Mouse (Mus musculus) embryonic fibroblast, embryonic 13.5 days (primary cell): Measurements from ENCODE around the gene Ipo4.
A peak's percentile ranks its signal among the peaks of the same experiment; 100 is the strongest.

ENCODE experiments used
- CTCF ChIP-seq: IDR thresholded peaks from 2 replicates; pipeline ENCODE4 v1.5.1; 2011; ENCODE audit warnings: mild to moderate bottlenecking, control low read depth, low read length, moderate library complexity, borderline replicate concordance; ENCODE audit not compliant: insufficient read depth
- POLR2A ChIP-seq: IDR thresholded peaks from 2 replicates; pipeline ENCODE4 v1.6.1; 2011; ENCODE audit warnings: low read depth, mild to moderate bottlenecking, control low read depth, low read length, moderate library complexity

DNA sequence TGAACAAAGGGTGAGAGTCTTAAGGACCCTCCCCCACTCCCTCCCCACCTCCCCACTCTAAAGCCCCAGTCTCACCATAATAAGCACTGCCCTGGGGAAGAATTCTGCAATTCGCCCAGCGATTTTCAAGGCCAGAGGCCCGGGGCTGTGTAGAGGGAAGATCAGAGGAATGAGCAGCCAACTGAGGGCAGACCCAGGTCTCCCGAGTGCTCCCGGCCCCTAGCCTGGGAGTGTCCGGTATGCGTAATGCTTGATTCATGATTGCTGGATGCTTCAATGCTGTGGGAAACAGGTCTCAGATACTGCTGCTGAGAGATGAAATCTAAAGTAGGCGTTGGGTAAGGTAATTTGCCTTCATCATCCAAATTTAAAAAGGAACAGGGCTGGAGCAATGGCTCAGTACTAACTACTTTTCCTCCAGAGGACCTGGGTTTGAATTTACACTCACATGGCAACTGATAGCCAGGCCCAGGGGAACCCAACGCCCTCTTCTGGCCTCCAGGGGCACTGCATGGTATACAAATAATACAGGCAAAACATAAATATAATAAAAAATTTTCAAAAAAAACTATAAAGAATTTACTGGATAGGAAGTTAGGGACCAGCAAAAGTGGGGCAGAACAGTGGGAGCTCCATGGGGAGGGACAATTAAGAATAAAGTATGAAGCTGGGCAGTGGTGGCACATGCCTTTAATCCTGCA is 53.6 kb downstream of the Ipo4 start:
- TF ChIP-seq POLR2A (peak; percentile 31; the same call in 1 of the 2 replicates), CTCF (no peak)
